Mouse (Mus musculus): ENCODE results near the gene Rrp12. TPM values are rescaled to one million over a fixed set of nuclear protein-coding genes. Genes with fewer than 3 reads are reported as not detected.
A peak's percentile ranks its signal among the peaks of the same experiment; 100 is the strongest.

The Rrp12 gene
- polyA plus RNA-seq, 1 experiment, result 3.6 TPM

GRCm38 (mm10) chr19:41905246-41905645 lies 9.3 kb upstream of the Rrp12 start:
- 87% methylated on average over 2 of the region's 2 CpGs for WGBS
- DNase-seq, result no peak
- H3K4me3 ChIP-seq (ENCODE audit: insufficient read depth, low read depth, low read length), result no peak overlapping the region

GRCm38 (mm10) chr19:41902848-41903593 lies 7.0 kb upstream of the Rrp12 start:
- 83% methylated on average over 10 of the region's 10 CpGs for WGBS
- Histone ChIP-seq H3K27me3 (replicated peaks; ENCODE audit: control insufficient read depth, insufficient read depth, low read length) (no peaks in the 10 kb centered on the region), H3K36me3 (ENCODE audit: control insufficient read depth, insufficient read depth, low read length) (no peaks in the 10 kb centered on the region), H3K4me3 (ENCODE audit: insufficient read depth, low read depth, low read length) (no peak overlapping the region), H3K27ac (ENCODE audit: insufficient read depth, low read depth, low read length) (no peak overlapping the region), H3K4me1 (ENCODE audit: control insufficient read depth, insufficient read depth, low read length) (peaks cover 5% of the 10 kb centered on the region; the same call in 1 of the 2 replicates)
- TF ChIP-seq CTCF (conservative IDR thresholded peaks at IDR 0.05; ENCODE audit: insufficient read depth, insufficient read length, low read depth, low read length) (no peak), POLR2A (IDR thresholded peaks at IDR 0.05; ENCODE audit: low read depth, low read length) (no peak)
- no peak for DNase-seq

More at GRCm38 (mm10) chr19:41905246-41905645, 9.3 kb upstream of the Rrp12 start:
- Histone ChIP-seq H3K27me3 (replicated peaks; ENCODE audit: control insufficient read depth, insufficient read depth, low read length) (no peaks in the 10 kb centered on the region), H3K36me3 (ENCODE audit: control insufficient read depth, insufficient read depth, low read length) (no peaks in the 10 kb centered on the region), H3K27ac (ENCODE audit: insufficient read depth, low read depth, low read length) (no peak overlapping the region), H3K4me1 (ENCODE audit: control insufficient read depth, insufficient read depth, low read length) (peaks cover 5% of the 10 kb centered on the region; the same call in 1 of the 2 replicates)
- TF ChIP-seq POLR2A (IDR thresholded peaks at IDR 0.05; ENCODE audit: low read depth, low read length) (no peak), CTCF (conservative IDR thresholded peaks at IDR 0.05; ENCODE audit: insufficient read depth, insufficient read length, low read depth, low read length) (no peak)

- TF ChIP-seq POLR2A (IDR thresholded peaks at IDR 0.05; ENCODE audit: low read depth, low read length), result no peak
- no peak for TF ChIP-seq CTCF (conservative IDR thresholded peaks at IDR 0.05; ENCODE audit: insufficient read depth, insufficient read length, low read depth, low read length)
- no peak for DNase-seq
- WGBS, result 68% methylated on average over 2 of the region's 2 CpGs
Observed at GRCm38 (mm10) chr19:41901696-41902095, 5.7 kb upstream of the Rrp12 start.

GRCm38 (mm10) chr19:41900495-41901090 lies 4.6 kb upstream of the Rrp12 start:
- Histone ChIP-seq H3K27me3 (replicated peaks; ENCODE audit: control insufficient read depth, insufficient read depth, low read length) (no peaks in the 10 kb centered on the region), H3K36me3 (ENCODE audit: control insufficient read depth, insufficient read depth, low read length) (no peaks in the 10 kb centered on the region), H3K4me3 (ENCODE audit: insufficient read depth, low read depth, low read length) (no peak overlapping the region), H3K4me1 (ENCODE audit: control insufficient read depth, insufficient read depth, low read length) (no peaks in the 10 kb centered on the region; the same call in 1 of the 2 replicates), H3K27ac (ENCODE audit: insufficient read depth, low read depth, low read length) (no peak overlapping the region)
- 83% methylated on average over 8 of the region's 8 CpGs for WGBS
- DNase-seq, result no peak
- TF ChIP-seq POLR2A (IDR thresholded peaks at IDR 0.05; ENCODE audit: low read depth, low read length), result no peak
- TF ChIP-seq CTCF (conservative IDR thresholded peaks at IDR 0.05; ENCODE audit: insufficient read depth, insufficient read length, low read depth, low read length), result no peak

More at GRCm38 (mm10) chr19:41901696-41902095, 5.7 kb upstream of the Rrp12 start:
- Histone ChIP-seq H3K36me3 (ENCODE audit: control insufficient read depth, insufficient read depth, low read length) (no peaks in the 10 kb centered on the region), H3K27me3 (replicated peaks; ENCODE audit: control insufficient read depth, insufficient read depth, low read length) (no peaks in the 10 kb centered on the region), H3K4me1 (ENCODE audit: control insufficient read depth, insufficient read depth, low read length) (no peaks in the 10 kb centered on the region; the same call in 1 of the 2 replicates), H3K4me3 (ENCODE audit: insufficient read depth, low read depth, low read length) (no peak overlapping the region), H3K27ac (ENCODE audit: insufficient read depth, low read depth, low read length) (no peak overlapping the region)

- WGBS, result 52% methylated on average over 4 of the region's 4 CpGs
- DNase-seq, result peak; percentile 75
- peak; percentile 30; the same call in 1 of the 2 replicates for TF ChIP-seq CTCF (conservative IDR thresholded peaks at IDR 0.05; ENCODE audit: insufficient read depth, insufficient read length, low read depth, low read length)
- TF ChIP-seq POLR2A (IDR thresholded peaks at IDR 0.05; ENCODE audit: low read depth, low read length), result no peak
Observed at GRCm38 (mm10) chr19:41898860-41899259, 2.9 kb upstream of the Rrp12 start.

GRCm38 (mm10) chr19:41896319-41896711 lies 342 bp upstream of the Rrp12 start:
- no peak for TF ChIP-seq POLR2A (IDR thresholded peaks at IDR 0.05; ENCODE audit: low read depth, low read length)
- TF ChIP-seq CTCF (conservative IDR thresholded peaks at IDR 0.05; ENCODE audit: insufficient read depth, insufficient read length, low read depth, low read length), result no peak
- Histone ChIP-seq H3K36me3 (ENCODE audit: control insufficient read depth, insufficient read depth, low read length) (no peaks in the 10 kb centered on the region), H3K4me1 (ENCODE audit: control insufficient read depth, insufficient read depth, low read length) (no peaks in the 10 kb centered on the region; the same call in 1 of the 2 replicates), H3K27me3 (replicated peaks; ENCODE audit: control insufficient read depth, insufficient read depth, low read length) (no peaks in the 10 kb centered on the region), H3K27ac (ENCODE audit: insufficient read depth, low read depth, low read length) (no peak overlapping the region), H3K4me3 (ENCODE audit: insufficient read depth, low read depth, low read length) (peak overlapping the region; percentile 58)
- WGBS, result 10% methylated on average over 18 of the region's 18 CpGs
- no peak for DNase-seq

More at GRCm38 (mm10) chr19:41898860-41899259, 2.9 kb upstream of the Rrp12 start:
- no peaks in the 10 kb centered on the region; the same call in 1 of the 2 replicates for H3K4me1 ChIP-seq (ENCODE audit: control insufficient read depth, insufficient read depth, low read length)
- no peak overlapping the region for H3K4me3 ChIP-seq (ENCODE audit: insufficient read depth, low read depth, low read length)
- H3K27me3 ChIP-seq (replicated peaks; ENCODE audit: control insufficient read depth, insufficient read depth, low read length), result no peaks in the 10 kb centered on the region
- H3K36me3 ChIP-seq (ENCODE audit: control insufficient read depth, insufficient read depth, low read length), result no peaks in the 10 kb centered on the region
- H3K27ac ChIP-seq (ENCODE audit: insufficient read depth, low read depth, low read length), result no peak overlapping the region

GRCm38 (mm10) chr19:41894959-41895358 lies 1.0 kb downstream of the Rrp12 start:
- no peak overlapping the region for H3K27ac ChIP-seq (ENCODE audit: insufficient read depth, low read depth, low read length)

More at GRCm38 (mm10) chr19:41894959-41895358, 1.0 kb downstream of the Rrp12 start:
- no peaks in the 10 kb centered on the region; the same call in 1 of the 2 replicates for H3K4me1 ChIP-seq (ENCODE audit: control insufficient read depth, insufficient read depth, low read length)
- no peak for DNase-seq
- TF ChIP-seq CTCF (conservative IDR thresholded peaks at IDR 0.05; ENCODE audit: insufficient read depth, insufficient read length, low read depth, low read length) (no peak), POLR2A (IDR thresholded peaks at IDR 0.05; ENCODE audit: low read depth, low read length) (no peak)
- WGBS, result 22% methylated on average over 7 of the region's 7 CpGs
- no peaks in the 10 kb centered on the region for H3K27me3 ChIP-seq (replicated peaks; ENCODE audit: control insufficient read depth, insufficient read depth, low read length)
- H3K36me3 ChIP-seq (ENCODE audit: control insufficient read depth, insufficient read depth, low read length), result no peaks in the 10 kb centered on the region
- H3K4me3 ChIP-seq (ENCODE audit: insufficient read depth, low read depth, low read length), result 0 out of 2 replicates have a peak overlapping the region, but pooled peaks have one; percentile 58
